Mouse (Mus musculus): Measurements from ENCODE around the gene Asb5. TPM values are rescaled to one million over a fixed set of nuclear protein-coding genes. Genes with fewer than 3 reads are reported as not detected.

The Asb5 gene
- total and polyA plus RNA-seq, 3 experiments: not detected

DNA sequence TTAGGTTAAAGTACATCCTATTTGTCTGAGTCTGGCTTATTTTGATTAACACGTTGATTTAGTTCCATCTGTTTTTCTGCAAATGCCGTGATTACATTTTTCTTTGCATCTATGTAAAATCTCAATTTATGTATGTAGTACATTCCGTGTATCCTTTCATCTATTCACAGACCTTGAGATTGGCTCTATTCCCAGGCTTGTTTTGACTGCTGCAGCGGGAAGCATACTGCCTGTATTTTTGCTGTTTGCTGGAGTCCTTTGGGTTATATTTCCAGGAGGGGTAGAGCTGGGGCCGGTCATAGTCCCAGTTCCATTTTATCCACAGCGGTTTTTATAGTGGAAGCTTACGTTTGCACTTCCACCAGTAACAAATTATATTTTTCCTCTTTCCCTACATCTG is 26.3 kb upstream of the Asb5 start:
- no peak overlapping the region for H3K4me3 ChIP-seq (replicated peaks in 1 of 3; ENCODE audit: low read depth in 2 of 3, low read length in 2 of 3, poor library complexity in 1 of 3)
- no peaks in the 10 kb centered on the region for H3K79me2 ChIP-seq (replicated peaks; ENCODE audit: control insufficient read depth, extremely low read depth, insufficient read depth, poor library complexity, severe bottlenecking)
- TF ChIP-seq ZMIZ1 (IDR thresholded peaks at IDR 0.05; ENCODE audit: low read depth, low read length): no peak
- TF ChIP-seq MAFK (IDR thresholded peaks at IDR 0.05; ENCODE audit: insufficient replicate concordance, low read length): no peak
- no peak for TF ChIP-seq JUND (conservative IDR thresholded peaks at IDR 0.05; ENCODE audit: low read depth, low read length)
- TF ChIP-seq NRF1 (IDR thresholded peaks at IDR 0.05; ENCODE audit: low read depth, low read length): no peak
- no peak for TF ChIP-seq POLR2AphosphoS2 (IDR thresholded peaks at IDR 0.05; ENCODE audit: low read depth, low read length)
- no peak for TF ChIP-seq ELF1 (IDR thresholded peaks at IDR 0.05; ENCODE audit: low read depth, low read length)
- no peak overlapping the region for H3K9ac ChIP-seq (ENCODE audit: insufficient read depth, low read depth)
- no peaks in the 10 kb centered on the region for H3K36me3 ChIP-seq (replicated peaks in 1 of 2; ENCODE audit: control insufficient read depth in 1 of 2, insufficient read depth in 1 of 2, low read length in 1 of 2)
- no peaks in the 10 kb centered on the region for H3K9me3 ChIP-seq (replicated peaks; ENCODE audit: low read length)
- DNase-seq (ENCODE audit: extremely low read depth): no peak
- no peak overlapping the region for H3K4me2 ChIP-seq (ENCODE audit: insufficient read depth, low read depth, poor library complexity, severe bottlenecking)
- dilution Hi-C loops (cut with MboI; ENCODE audit: extremely low pct_ligation_motif_present, extremely low pct_unique_long_range_greater_than_20kb, low sequenced_read_pairs): no loop called here
- in situ Hi-C loops (cut with MboI; ENCODE audit: low pct_ligation_motif_present, low pct_unique_long_range_greater_than_20kb, low sequenced_read_pairs): loop anchor here (10.0 kb wide), 1 partner anchor 162 kb away; no protein-coding TSS in a partner anchor
- no peak overlapping the region for H3K27ac ChIP-seq (ENCODE audit: insufficient read depth, low read depth)
- H3K27me3 ChIP-seq (replicated peaks): no peaks in the 10 kb centered on the region
- no peaks in the 10 kb centered on the region for H3K4me1 ChIP-seq (ENCODE audit: control insufficient read depth in 1 of 2, insufficient read depth in 2 of 2)

DNA sequence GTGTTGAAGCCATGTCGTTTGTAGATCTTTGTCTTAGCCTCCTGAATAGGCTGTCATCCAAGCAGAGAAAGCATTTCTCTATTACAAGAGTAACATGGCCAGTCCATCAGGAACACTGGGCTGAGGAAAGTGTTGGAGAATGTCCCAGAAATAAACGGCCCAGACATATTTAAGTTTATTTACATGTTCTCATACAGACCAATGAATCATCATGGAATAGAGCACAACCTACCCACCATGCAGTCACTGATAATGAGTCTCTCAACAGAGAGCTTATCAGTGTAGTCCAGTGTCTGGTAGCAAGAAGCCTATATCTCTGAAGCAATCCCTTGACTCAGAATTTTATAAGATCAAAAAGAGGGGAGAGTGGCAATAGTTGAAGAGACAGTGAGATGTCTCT is 24.3 kb upstream of the Asb5 start:
- Histone ChIP-seq H3K9ac (ENCODE audit: insufficient read depth, low read depth) (no peak overlapping the region), H3K9me3 (replicated peaks; ENCODE audit: low read length) (no peaks in the 10 kb centered on the region), H3K36me3 (replicated peaks in 1 of 2; ENCODE audit: control insufficient read depth in 1 of 2, insufficient read depth in 1 of 2, low read length in 1 of 2) (no peaks in the 10 kb centered on the region), H3K4me3 (replicated peaks in 1 of 3; ENCODE audit: low read depth in 2 of 3, low read length in 2 of 3, poor library complexity in 1 of 3) (no peak overlapping the region), H3K79me2 (replicated peaks; ENCODE audit: control insufficient read depth, extremely low read depth, insufficient read depth, poor library complexity, severe bottlenecking) (no peaks in the 10 kb centered on the region), H3K27me3 (replicated peaks) (no peaks in the 10 kb centered on the region), H3K4me2 (ENCODE audit: insufficient read depth, low read depth, poor library complexity, severe bottlenecking) (peak overlapping the region; percentile 22; the same call in 1 of the 2 replicates), H3K4me1 (ENCODE audit: control insufficient read depth in 1 of 2, insufficient read depth in 2 of 2) (no peaks in the 10 kb centered on the region), H3K27ac (ENCODE audit: insufficient read depth, low read depth) (no peak overlapping the region)
- DNase-seq (ENCODE audit: extremely low read depth): no peak
- dilution Hi-C loops (cut with MboI; ENCODE audit: extremely low pct_ligation_motif_present, extremely low pct_unique_long_range_greater_than_20kb, low sequenced_read_pairs): no loop called here
- in situ Hi-C loops (cut with MboI; ENCODE audit: low pct_ligation_motif_present, low pct_unique_long_range_greater_than_20kb, low sequenced_read_pairs): loop anchor here (10.0 kb wide), 1 partner anchor 160 kb away; no protein-coding TSS in a partner anchor
- TF ChIP-seq ELF1 (IDR thresholded peaks at IDR 0.05; ENCODE audit: low read depth, low read length): no peak
- TF ChIP-seq MAFK (IDR thresholded peaks at IDR 0.05; ENCODE audit: insufficient replicate concordance, low read length): no peak
- TF ChIP-seq ZKSCAN1 (IDR thresholded peaks at IDR 0.05; ENCODE audit: borderline replicate concordance, low read depth, low read length): no peak
- no peak for TF ChIP-seq TCF12 (IDR thresholded peaks at IDR 0.05; ENCODE audit: low read depth, low read length)
- TF ChIP-seq PAX5 (IDR thresholded peaks at IDR 0.05; ENCODE audit: low read length): no peak
- TF ChIP-seq POLR2AphosphoS2 (IDR thresholded peaks at IDR 0.05; ENCODE audit: low read depth, low read length): no peak
- no peak for TF ChIP-seq CHD2 (IDR thresholded peaks at IDR 0.05; ENCODE audit: low read length)
- TF ChIP-seq GABPA (IDR thresholded peaks at IDR 0.05; ENCODE audit: insufficient replicate concordance, low read depth, low read length): no peak
- TF ChIP-seq MXI1 (IDR thresholded peaks at IDR 0.05; ENCODE audit: low read depth, low read length): no peak
- TF ChIP-seq NELFE (IDR thresholded peaks at IDR 0.05; ENCODE audit: low read depth, low read length): no peak
- TF ChIP-seq JUND (conservative IDR thresholded peaks at IDR 0.05; ENCODE audit: low read depth, low read length): no peak
- no peak for TF ChIP-seq ZC3H11A (IDR thresholded peaks at IDR 0.05; ENCODE audit: low read depth, low read length)
- no peak for TF ChIP-seq POLR2A (IDR thresholded peaks at IDR 0.05; ENCODE audit: low read depth, low read length)

Measured in CH12.LX (cell line).